Mouse (Mus musculus) kidney, adult 8-10 months (tissue): ENCODE measurements around the gene Rsph1.
A peak's percentile ranks its signal among the peaks of the same experiment; 100 is the strongest.

Source experiments
- DNase-seq, 2 experiments: peaks; one replicate each; pipeline ENCODE4 v3.0.0; 2022

The Rsph1 gene

DNA sequence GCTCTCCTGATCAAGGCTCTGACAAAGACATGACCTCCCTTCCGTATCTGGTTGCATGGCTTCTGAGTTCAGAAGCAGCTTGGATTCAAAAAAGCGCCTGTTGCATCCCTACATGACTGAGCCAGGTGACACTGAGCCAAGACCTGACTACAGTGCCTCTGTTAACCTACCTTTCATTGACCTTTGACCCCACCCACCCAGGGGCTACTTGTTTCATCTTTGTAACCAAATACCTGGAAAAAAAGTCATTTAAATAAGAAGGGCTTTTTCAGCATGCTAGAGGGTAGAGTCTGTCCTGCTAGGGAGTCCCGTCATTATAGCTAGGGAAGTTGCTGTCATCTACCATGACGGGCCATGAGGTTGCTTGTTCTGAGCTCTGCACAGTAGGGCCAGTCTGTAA is 26.2 kb upstream of the Rsph1 start:
- no peak for DNase-seq

DNA sequence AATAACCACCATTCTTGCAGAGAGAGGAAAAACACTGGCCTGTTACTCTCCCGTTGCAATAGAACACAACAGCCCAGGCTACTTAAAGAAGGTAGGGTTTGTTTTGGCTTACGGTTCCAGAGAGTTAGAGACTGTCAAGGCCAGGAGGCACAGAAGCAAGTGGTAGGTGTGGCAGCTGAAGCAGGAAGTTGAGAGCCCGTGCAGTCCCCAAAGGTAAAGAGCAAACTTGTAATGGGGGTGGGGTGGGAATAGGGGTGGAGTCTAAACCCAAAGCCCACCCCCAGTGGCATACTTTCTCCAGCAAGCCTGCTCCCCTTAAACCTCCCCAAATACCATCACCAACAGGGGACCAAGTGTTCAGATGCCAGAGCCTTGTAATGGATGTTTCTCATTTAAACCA is 23.6 kb upstream of the Rsph1 start:
- DNase-seq: no peak

DNA sequence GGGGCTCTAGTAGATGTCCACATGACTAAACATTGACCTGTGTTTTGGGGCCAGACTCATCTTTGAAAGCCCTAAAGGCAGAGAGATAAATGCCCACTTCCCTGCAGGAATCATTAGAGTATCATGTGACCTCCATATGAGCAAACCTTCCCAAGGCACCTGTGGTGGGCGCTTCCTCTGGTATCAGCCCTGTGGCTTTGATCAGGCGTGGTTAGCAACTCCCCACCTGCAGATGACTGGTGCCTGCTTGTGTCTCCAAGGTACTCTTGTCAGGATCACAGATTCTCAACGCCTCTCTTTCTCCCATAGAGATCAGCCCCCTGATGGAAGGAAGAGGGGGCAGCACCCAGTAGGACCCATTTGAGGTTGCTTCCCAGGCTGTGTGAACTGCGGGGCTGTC is 22.8 kb upstream of the Rsph1 start:
- DNase-seq: no peak

DNA sequence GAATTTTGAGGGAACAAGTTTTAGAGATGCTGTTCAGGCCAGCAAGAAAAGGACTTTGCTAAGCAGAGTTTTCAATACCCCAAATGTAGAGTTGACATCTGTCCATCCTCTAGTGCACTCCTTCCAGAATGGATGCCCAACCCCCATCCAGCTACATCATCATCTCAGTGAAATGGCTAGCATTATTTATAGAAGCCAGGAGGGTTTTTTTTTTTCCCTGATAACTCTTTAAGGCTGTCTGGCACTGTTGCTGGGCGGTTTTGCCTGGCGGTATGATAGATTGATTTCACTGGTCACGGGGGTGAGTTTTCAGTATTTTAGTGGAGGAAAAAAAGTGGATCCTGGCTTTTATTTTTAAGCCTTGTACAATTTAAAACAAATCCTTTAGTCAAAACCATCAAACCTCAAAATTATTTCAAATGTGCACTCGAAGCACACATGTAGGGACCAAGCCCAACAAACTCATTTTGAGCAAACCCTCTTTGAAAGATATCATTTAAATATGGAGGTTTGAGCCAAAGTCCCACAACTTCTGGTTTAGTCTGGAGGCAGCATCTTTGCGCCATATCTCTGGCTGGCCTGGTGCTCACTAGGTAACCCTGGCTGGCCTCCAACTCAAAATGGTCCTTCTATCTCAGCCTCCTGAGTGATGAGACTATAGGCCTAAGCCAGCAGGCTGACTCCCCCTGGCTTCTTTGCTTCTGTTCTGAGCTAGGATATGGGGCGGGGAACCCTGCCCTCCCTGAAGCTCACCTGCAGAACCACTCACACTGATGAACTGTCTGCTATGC is 21.4 kb upstream of the Rsph1 start:
- DNase-seq: no peak

DNA sequence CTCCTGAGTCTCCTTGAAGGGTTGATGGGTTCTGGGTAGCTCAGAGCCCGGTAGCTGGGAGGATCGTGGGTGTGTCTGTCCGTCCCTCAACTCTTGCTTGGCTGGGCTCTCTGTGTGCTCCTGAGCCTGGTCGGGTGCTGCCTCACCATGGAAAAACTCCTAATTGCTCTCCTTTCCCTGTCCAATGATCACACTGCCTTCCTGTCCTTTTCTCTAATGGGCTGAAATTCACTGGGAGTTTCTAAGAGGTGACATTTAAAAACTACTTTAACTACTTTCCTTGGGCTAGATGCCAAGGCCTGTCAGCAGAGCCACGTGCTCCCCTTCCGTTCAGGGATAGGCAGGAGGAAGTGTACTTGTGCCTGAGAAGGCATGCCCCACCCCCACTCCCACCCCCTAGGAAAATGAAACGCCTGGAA is 20.3 kb upstream of the Rsph1 start:
- DNase-seq: peak; percentile 70 to 77

DNA sequence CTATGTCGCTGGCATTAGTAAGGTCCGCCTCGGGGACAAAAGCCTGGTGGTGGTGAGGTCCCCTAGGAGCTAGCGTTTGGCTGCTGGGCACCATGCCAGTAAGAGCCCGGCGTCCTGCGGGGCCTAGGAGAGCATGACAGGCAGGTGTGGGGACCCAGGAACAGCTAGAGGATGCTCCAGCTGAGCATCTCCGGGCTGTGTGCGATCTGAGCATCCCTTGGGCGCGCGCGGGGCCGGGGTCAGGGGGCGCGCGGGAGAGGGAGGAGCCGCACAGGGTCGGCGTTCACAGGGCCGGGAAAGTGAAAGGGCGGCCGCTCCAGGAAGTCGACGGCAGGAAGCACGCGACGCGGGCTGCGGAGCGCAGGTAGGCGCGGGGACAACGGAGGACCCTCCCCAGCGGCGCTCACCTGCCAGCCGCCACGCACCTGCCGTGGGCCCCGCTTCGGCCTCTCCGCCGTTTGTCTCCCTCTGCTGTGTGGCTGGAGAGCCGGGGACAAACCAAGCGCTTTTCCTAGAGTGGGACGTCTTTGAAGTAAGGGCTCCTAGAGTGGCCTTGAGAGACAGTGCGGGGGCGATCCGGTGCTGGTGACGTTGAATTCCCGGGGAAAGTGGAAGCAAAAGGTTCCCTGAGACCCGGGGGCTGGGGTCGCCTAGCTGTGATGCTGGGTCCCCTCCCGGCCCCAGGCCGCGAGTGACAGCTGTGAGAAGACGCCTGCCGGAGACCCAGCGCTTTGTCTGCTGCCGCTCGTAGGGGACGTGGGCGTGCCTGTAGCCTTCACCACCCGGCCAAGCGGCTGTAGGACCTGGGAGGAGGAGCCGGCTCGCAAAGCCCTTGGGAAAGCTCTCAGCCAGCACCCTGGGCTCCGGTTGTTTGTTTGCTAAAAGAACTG is 19.0 kb upstream of the Rsph1 start:
- peak; percentile 70 to 78 for DNase-seq

DNA sequence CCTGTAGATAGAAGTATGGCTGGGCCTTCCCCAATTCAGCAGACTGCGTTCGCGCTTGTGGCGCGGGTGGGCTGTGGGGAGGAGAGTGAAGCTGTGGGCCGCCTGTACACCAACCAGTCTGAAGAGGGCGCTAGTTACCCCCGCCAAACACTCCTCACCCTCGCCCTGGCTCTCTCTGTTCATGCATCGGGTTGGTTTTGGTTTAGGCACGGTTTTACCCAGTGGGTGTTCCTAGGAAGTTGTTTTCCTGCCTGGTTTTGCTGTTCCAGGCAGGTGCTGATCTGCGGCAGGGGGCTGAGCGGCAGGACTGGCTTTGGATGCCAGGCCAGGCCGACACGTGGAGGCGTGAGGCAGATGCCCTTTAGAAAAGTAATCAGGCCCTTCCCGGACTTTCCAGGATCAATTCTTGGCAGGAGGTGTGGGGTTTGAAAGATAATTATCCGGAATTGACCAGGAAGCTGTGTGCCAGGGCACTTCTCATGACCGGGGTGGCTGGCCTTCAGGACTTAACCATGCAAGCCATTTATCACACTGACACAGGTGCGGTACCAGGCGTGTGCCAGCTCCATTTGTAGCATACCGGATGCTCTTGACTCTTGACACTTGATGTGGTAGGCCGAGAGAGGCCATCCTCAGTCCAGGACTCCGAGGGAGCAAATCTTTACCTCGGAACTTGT is 18.2 kb upstream of the Rsph1 start:
- no peak for DNase-seq

DNA sequence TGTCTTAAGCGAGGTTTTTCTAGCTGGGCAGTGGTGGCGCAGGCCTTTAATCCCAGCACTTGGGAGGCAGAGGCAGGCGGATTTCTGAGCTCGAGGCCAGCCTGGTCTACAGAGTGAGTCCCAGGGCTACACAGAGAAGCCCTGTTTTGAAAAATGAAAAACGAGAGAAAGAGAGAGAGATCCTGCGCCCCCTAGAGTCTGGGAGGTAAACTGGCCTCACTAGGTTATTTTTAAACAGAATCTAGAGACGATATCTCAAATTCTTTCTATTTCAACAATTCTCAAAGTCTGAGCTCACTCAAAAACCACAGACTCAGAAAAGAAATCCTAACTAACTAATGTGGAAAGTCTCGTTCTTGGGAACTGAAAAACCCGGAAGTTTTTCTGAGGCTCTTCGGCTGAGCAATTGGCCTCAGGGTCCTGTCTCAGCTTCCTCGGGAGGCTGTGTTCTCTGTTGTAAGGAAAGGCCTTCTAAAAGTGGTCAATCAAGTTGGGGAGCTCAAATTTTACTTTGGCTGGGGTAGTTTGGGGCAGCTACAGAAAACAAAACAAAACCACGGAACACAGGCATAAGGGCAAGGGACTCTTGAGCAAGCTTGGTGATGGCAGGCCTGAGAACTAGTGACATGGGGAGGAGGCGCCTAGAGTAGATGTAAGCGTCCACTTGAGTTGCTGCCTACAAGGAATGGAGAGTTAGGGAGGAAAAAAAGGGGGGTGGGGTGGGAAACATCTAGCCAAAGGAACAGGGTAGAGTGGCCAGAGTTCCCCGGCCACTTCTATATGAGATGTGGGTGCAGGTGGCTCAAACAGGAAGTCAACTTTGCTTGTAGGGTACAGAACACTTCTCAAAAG is 17.4 kb upstream of the Rsph1 start:
- no peak for DNase-seq

DNA sequence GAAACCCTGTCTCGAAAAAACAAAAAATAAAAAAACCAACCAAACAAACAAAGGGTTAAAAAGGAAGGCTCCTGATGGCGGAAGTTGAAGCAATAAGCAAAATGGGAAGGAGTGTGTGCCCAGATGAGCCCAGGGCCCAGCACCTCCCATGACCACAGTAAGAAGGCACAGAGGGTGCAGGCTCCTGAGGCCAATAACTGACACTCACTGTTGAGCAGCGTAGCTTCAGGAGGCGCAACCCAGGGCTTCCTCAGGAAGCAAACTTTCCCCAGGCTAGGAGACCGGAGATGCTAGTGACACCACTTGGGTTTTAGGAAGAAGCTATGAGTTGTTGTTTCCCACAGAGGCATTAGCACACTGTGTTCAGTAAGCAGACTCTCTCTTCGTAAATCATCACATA is 13.7 kb upstream of the Rsph1 start:
- peak in 1 of 2 experiments; percentile 26 for DNase-seq

DNA sequence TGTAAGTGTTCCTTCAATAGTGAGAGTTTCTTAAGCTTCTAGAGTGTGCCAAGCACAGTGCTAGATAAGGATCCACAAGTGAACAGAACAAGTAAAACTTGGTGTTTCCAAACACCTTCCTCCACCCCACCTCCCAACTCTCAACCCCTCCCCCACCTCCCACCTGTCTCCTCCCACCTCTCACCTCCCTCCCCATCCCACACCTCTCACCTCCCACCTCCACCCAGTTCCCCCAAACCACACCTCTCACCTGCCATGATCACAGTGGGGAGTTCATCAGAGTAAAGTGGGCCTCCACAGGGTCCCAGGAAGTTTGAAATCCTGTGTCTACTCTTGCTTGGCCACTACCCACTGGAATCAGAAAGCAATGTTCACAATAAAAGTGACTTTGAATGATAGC is 13.1 kb upstream of the Rsph1 start:
- no peak for DNase-seq

DNA sequence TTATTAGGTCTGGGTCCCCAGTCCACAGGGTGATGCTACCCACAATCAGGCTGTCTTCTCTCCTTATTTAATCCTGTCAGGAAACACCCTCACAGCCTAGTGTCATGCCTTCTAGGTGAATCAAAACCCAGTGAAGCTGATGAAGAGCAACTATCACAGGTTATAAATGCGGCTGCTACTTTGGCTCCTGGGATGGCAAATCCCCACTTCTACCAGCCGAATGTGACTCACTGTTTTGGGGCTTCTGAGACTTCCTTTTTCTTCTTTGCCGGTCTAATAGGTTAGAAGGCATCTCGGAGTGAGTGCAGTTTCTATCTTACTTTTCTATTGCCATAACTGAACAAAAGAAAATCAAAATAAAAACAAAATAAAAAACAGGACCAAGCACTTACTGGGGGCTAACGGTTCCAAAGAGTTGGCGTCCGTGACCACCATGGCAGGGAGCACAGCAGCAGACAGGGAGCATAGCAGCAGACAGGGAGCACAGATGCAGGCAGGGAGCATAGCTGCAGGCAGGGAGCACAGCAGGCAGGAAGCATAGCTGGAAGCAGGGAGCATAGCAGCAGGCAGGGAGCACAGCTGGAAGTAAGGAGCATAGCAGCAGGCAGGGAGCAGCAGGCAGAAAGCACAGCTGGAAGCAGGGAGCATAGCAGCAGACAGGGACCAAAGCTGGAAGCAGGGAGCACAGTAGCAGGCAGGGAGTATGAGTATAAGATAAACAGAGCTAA is 12.0 kb upstream of the Rsph1 start:
- DNase-seq: no peak

DNA sequence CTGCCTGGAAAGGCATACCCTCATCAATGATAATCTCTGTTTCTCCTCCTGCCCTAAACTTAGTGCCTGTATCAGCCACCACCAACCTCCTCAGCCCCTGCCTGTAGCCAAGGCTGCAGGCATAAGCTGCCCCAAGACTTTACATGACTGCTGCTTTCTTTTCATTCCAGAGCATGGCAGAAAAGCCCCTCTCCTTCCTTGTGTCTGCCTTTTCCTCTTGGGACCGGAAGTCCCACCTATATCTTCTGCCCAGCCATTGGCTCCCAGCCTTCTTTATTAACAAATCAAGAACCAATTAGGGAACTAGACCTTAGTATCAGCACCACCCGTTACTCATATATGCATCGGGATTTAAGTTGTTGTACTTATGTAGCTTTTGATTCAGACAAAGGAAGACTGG is 10.0 kb upstream of the Rsph1 start:
- no peak for DNase-seq

DNA sequence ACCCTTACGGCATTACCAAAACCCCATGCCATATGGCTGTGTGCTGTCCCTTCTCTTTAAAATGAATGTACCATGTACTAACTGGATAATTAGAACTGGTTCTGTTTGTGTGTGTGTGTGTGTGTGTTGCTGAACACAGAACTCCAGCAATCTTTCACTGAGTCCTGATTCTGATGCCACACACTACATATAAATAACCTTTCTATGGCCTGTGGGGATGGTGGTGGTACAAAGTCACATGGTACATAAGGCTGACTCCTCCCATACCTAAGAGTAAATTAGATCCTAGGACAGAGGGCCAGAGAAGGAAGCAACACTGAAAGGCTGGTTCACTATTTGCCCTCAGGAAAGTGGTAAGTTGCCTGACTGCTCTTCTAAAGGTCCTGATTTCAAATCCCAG is 9.3 kb upstream of the Rsph1 start, which contains the start of gene Slc37a1:
Gene Slc37a1 (plus strand): TSS at position 301 of the 400 bp plus-strand sequence.
- DNase-seq: no peak

DNA sequence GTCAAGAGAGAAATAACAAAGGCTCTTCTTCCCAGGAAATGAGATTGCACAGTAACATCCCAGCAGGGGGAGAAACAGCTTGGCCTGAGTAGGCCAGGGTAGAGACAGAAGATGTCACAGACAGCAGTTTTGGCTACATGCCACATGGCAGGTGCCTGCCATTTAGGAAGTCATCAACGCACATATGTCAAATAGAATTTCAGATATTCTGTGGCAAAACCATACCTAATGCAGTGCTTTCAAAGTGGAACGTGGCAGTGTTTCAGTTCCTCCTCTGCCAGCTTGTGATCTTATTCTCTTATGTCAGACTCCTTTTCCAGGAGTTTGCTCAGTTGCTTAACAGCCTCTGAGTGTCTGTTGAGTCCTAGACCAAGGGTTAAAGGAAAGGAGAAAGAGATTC is 8.7 kb upstream of the Rsph1 start:
- no peak for DNase-seq

DNA sequence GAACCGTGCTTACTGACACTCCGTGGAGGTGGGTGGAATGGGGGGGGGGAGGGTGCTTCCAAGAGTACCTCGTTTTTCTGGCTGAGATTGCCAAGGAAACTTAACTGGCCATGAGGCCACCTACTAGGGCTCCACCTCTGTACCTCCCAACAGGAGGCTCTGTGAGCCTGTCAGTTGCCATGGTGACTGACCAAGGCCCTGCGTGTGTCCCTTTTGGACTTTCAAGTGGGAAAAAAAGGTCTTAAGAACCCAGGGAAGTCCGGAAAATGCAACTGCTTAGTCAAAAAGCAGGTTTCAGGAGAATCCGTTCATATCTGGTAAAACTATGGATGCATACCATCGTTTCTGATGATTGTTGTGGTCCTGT is 5.5 kb upstream of the Rsph1 start:
- DNase-seq: no peak

DNA sequence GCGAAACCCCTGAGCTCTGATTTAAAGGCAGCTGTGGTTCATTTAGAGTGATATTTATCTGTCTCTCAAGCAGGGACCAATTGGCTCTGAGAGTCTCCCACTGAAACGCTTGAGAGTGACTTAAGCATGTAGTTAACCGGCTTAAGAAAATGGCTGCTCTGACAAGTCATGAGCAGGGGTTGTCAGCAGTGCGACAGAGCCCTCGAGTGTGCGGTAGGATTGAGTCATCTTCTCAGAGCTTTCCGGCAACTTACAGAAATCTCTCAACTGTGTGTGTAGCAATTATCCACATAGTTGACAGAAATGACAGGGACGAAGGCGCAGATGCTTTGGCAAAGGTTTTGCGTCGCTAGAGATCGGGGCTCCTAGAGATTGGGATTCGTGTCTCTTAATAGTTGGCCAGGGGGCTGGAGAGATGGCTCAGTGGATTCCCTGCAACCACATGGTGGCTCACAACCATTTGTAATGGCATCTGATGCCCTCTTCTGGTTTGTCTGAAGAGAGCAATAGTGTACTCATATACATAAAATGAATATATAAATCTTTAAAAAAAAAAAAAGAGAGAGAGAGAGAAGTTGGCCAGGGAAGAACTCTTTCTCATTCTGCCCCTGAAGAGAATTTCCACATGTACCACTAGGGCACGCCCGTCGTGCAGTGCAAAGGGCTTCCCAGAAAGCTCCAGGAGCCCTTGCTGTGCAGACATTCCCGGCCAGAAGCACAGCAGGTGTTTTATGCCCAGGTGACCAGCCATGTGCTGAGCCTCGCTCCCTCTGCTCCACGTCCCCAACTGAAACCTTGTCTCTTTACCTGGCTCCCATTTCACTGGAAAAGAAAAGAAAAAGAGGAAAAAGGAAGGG is 4.9 kb upstream of the Rsph1 start:
- no peak for DNase-seq

DNA sequence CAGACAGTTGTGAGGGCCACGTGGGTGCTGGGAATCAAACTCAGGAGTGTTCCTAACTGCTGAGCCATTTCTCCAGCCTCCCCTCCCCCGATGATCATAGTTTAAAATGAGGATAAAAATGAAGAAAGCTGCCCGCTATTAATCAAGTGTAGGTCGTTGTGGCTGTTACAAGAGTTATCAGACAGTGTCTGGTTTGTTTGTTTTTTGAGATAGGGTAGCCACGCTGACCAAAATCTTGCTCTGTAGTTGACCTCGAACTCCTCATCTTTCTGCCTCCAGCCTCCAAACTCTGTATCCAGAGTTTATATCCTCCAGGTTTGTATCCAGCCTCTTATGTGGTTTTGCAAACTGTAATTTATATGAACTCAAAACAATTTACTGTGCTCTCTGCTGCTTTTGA is 3.1 kb upstream of the Rsph1 start:
- no peak for DNase-seq

DNA sequence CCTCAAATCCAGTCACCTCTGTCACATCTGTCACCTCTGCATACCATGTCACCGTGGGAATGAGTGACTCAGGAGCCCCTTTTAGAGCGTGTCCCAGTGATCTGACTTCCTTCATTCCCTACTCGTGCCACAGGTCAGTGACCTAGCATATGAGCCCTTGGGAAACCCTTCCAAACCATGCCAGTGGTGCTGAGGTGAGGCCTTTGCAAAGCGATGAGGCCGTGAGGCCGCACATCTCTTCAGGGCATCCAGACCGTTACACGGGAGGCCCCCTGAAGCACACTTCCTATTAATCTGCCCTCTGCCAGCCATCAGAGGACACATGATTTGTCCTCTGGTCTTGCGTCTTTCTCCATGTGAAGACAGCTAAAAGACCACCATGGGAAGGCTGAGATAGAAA is 2.4 kb upstream of the Rsph1 start:
- DNase-seq: no peak

DNA sequence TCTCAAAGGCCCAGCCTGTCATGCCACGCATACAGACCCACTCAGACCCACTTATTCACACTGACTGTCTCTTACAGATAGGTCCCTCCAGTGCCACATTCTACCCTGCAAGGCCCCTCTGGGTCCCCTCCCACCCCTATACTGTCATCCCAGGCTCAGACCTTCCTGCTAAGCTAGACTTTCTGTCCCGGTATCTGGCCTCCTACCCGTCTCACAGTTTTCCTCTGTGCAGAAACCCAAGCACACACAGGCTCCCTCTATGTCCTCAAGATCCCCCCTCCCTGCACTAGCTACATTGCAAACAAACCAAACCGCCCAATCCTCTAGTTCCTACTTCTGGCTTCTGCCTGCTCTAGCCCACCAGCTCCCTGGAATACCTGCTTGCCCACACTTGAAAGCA is 748 bp upstream of the Rsph1 start:
- no peak for DNase-seq

DNA sequence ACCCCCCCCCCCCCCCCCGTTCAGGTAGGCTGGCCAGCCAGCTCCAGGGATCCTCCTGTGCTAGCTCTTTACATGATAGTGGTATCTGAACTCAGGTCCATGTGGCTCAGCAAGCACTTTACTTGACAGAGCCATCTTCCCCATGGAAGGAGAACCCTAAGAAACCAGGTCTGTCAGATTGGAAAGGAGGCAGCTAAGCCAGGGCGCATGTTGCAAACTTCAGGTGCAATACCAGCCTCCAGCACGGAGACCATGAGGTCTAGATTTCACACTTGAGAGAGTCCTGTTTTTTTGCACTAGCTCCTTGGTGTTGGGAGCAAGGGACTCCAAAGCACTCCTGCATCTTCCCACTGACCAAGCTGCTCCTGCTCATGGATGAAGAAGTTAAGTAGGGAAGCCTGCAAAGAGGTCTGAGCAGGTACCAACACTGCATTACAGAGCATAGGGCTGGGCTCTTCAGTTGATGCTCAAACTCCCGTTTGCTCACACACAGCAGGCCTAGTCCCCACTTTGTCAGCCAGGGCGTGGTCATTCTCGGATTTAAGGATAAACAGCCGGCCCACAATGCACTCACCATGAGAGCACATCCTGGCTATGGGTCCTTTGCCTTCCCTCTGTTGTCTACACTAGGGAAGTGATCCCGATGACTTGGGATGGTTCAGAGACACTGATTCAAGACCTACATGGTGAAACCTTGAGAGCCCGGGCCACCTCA is 819 bp downstream of the Rsph1 start:
- no peak for DNase-seq
